Mouse (Mus musculus): ENCODE data around the gene Pfdn4. TPM values are rescaled to one million over a fixed set of nuclear protein-coding genes. Genes with fewer than 3 reads are reported as not detected.

The Pfdn4 gene
- polyA plus RNA-seq, 1 experiment, result 1.2 TPM

GRCm38 (mm10) chr2:170513756-170514155, 17.5 kb downstream of the Pfdn4 start:
- peaks cover 17% of the 10 kb centered on the region for H3K36me3 ChIP-seq (ENCODE audit: control insufficient read depth, insufficient read depth, low read length)
- H3K4me1 ChIP-seq (ENCODE audit: control insufficient read depth, insufficient read depth, insufficient read length, low read length), result peaks cover 5% of the 10 kb centered on the region; the same call in 1 of the 2 replicates
- no peak overlapping the region for H3K4me3 ChIP-seq (ENCODE audit: low read depth, low read length)
- 77% methylated on average over 12 of the region's 12 CpGs for WGBS
- no peak for TF ChIP-seq POLR2A (IDR thresholded peaks at IDR 0.05; ENCODE audit: low read depth, low read length)
- no peak for TF ChIP-seq CTCF (IDR thresholded peaks at IDR 0.05; ENCODE audit: extremely low read depth, insufficient read length, insufficient replicate concordance, low read depth, low read length)
- H3K27ac ChIP-seq (ENCODE audit: insufficient read depth, low read depth, low read length), result no peak overlapping the region
- no peaks in the 10 kb centered on the region for H3K27me3 ChIP-seq (ENCODE audit: control insufficient read depth, insufficient read depth, low read length)

- 14% methylated on average over 7 of the region's 7 CpGs for WGBS
- Histone ChIP-seq H3K27me3 (ENCODE audit: control insufficient read depth, insufficient read depth, low read length) (no peaks in the 10 kb centered on the region), H3K4me1 (ENCODE audit: control insufficient read depth, insufficient read depth, insufficient read length, low read length) (no peaks in the 10 kb centered on the region), H3K4me3 (ENCODE audit: low read depth, low read length) (no peak overlapping the region), H3K36me3 (ENCODE audit: control insufficient read depth, insufficient read depth, low read length) (peaks cover 27% of the 10 kb centered on the region), H3K27ac (ENCODE audit: insufficient read depth, low read depth, low read length) (no peak overlapping the region)
- peak; percentile 46; the same call in 1 of the 2 replicates for TF ChIP-seq CTCF (IDR thresholded peaks at IDR 0.05; ENCODE audit: extremely low read depth, insufficient read length, insufficient replicate concordance, low read depth, low read length)
- TF ChIP-seq POLR2A (IDR thresholded peaks at IDR 0.05; ENCODE audit: low read depth, low read length), result no peak
Measured at GRCm38 (mm10) chr2:170520321-170520971, 24.2 kb downstream of the Pfdn4 start.

GRCm38 (mm10) chr2:170526513-170526912, 30.3 kb downstream of the Pfdn4 start:
- Histone ChIP-seq H3K4me1 (ENCODE audit: control insufficient read depth, insufficient read depth, insufficient read length, low read length) (no peaks in the 10 kb centered on the region), H3K27me3 (ENCODE audit: control insufficient read depth, insufficient read depth, low read length) (no peaks in the 10 kb centered on the region), H3K4me3 (ENCODE audit: low read depth, low read length) (no peak overlapping the region), H3K27ac (ENCODE audit: insufficient read depth, low read depth, low read length) (no peak overlapping the region), H3K36me3 (ENCODE audit: control insufficient read depth, insufficient read depth, low read length) (no peaks in the 10 kb centered on the region)
- 65% methylated on average over 8 of the region's 8 CpGs for WGBS
- no peak for TF ChIP-seq POLR2A (IDR thresholded peaks at IDR 0.05; ENCODE audit: low read depth, low read length)
- no peak for TF ChIP-seq CTCF (IDR thresholded peaks at IDR 0.05; ENCODE audit: extremely low read depth, insufficient read length, insufficient replicate concordance, low read depth, low read length)

GRCm38 (mm10) chr2:170528061-170528460, 31.8 kb downstream of the Pfdn4 start:
- H3K27me3 ChIP-seq (ENCODE audit: control insufficient read depth, insufficient read depth, low read length), result no peaks in the 10 kb centered on the region
- 96% methylated on average over 16 of the region's 16 CpGs for WGBS
- no peak overlapping the region for H3K4me3 ChIP-seq (ENCODE audit: low read depth, low read length)
- TF ChIP-seq POLR2A (IDR thresholded peaks at IDR 0.05; ENCODE audit: low read depth, low read length), result no peak
- TF ChIP-seq CTCF (IDR thresholded peaks at IDR 0.05; ENCODE audit: extremely low read depth, insufficient read length, insufficient replicate concordance, low read depth, low read length), result no peak
- H3K36me3 ChIP-seq (ENCODE audit: control insufficient read depth, insufficient read depth, low read length), result no peaks in the 10 kb centered on the region
- H3K4me1 ChIP-seq (ENCODE audit: control insufficient read depth, insufficient read depth, insufficient read length, low read length), result no peaks in the 10 kb centered on the region
- H3K27ac ChIP-seq (ENCODE audit: insufficient read depth, low read depth, low read length), result no peak overlapping the region

- no peak overlapping the region for H3K4me3 ChIP-seq (ENCODE audit: low read depth, low read length)
- H3K36me3 ChIP-seq (ENCODE audit: control insufficient read depth, insufficient read depth, low read length), result no peaks in the 10 kb centered on the region
- no peak overlapping the region for H3K27ac ChIP-seq (ENCODE audit: insufficient read depth, low read depth, low read length)
- TF ChIP-seq POLR2A (IDR thresholded peaks at IDR 0.05; ENCODE audit: low read depth, low read length), result no peak
- no peaks in the 10 kb centered on the region for H3K27me3 ChIP-seq (ENCODE audit: control insufficient read depth, insufficient read depth, low read length)
- no peaks in the 10 kb centered on the region for H3K4me1 ChIP-seq (ENCODE audit: control insufficient read depth, insufficient read depth, insufficient read length, low read length)
- WGBS, result 92% methylated on average over 7 of the region's 7 CpGs
Measured at GRCm38 (mm10) chr2:170529766-170530165, 33.5 kb downstream of the Pfdn4 start.

- 62% methylated on average over 3 of the region's 3 CpGs for WGBS
- H3K4me3 ChIP-seq (ENCODE audit: low read depth, low read length), result no peak overlapping the region
- H3K27ac ChIP-seq (ENCODE audit: insufficient read depth, low read depth, low read length), result no peak overlapping the region
- H3K4me1 ChIP-seq (ENCODE audit: control insufficient read depth, insufficient read depth, insufficient read length, low read length), result no peaks in the 10 kb centered on the region
- TF ChIP-seq POLR2A (IDR thresholded peaks at IDR 0.05; ENCODE audit: low read depth, low read length) (no peak), CTCF (IDR thresholded peaks at IDR 0.05; ENCODE audit: extremely low read depth, insufficient read length, insufficient replicate concordance, low read depth, low read length) (no peak)
- no peaks in the 10 kb centered on the region for H3K27me3 ChIP-seq (ENCODE audit: control insufficient read depth, insufficient read depth, low read length)
- no peaks in the 10 kb centered on the region for H3K36me3 ChIP-seq (ENCODE audit: control insufficient read depth, insufficient read depth, low read length)
Measured at GRCm38 (mm10) chr2:170530256-170530655, 34.0 kb downstream of the Pfdn4 start.

- H3K4me1 ChIP-seq (ENCODE audit: control insufficient read depth, insufficient read depth, insufficient read length, low read length), result no peaks in the 10 kb centered on the region
- H3K4me3 ChIP-seq (ENCODE audit: low read depth, low read length), result no peak overlapping the region
- WGBS, result 59% methylated on average over 12 of the region's 12 CpGs
- H3K27me3 ChIP-seq (ENCODE audit: control insufficient read depth, insufficient read depth, low read length), result no peaks in the 10 kb centered on the region
- no peak overlapping the region for H3K27ac ChIP-seq (ENCODE audit: insufficient read depth, low read depth, low read length)
- H3K36me3 ChIP-seq (ENCODE audit: control insufficient read depth, insufficient read depth, low read length), result no peaks in the 10 kb centered on the region
- no peak for TF ChIP-seq CTCF (IDR thresholded peaks at IDR 0.05; ENCODE audit: extremely low read depth, insufficient read length, insufficient replicate concordance, low read depth, low read length)
- no peak for TF ChIP-seq POLR2A (IDR thresholded peaks at IDR 0.05; ENCODE audit: low read depth, low read length)
Measured at GRCm38 (mm10) chr2:170534116-170534802, 38.0 kb downstream of the Pfdn4 start.
